ENCODE assay signal across 11 mouse cellular contexts in genomic region chr6:5092795-5093194, GRCm38 (mm10).
DNase-seq lines count a peak whose midpoint lies in the region; ATAC-seq and TF ChIP-seq lines count a peak whose summit lies in the region.
"Had no signal": no experiment of that assay in that cellular context is flagged by ENCODE, and none has a peak within 500 bp of the region (broad histone marks: within the 10 kb centered on the region; RNA-seq: fewer than 3 reads in every experiment).

No protein-coding gene starts in this region.

- peak; percentile 4 for DNase-seq in intestine, embryonic 14.5 days (ENCODE audit: low spot score)
- DNase-seq in lung, postnatal 0 days (ENCODE audit: low spot score): no peak
- DNase-seq in lung, postnatal 4 days: no peak
- no peak for DNase-seq in MN1 (ENCODE audit: low spot score)
- DNase-seq in thymus, postnatal 36 days: no peak

- H3K36me3 ChIP-seq in intestine, embryonic 14.5 days (ENCODE audit: control insufficient read depth, insufficient read depth, low read length): no peaks in the 10 kb centered on the region
- H3K36me3 ChIP-seq in intestine, embryonic 15.5 days: no peaks in the 10 kb centered on the region
- H3K36me3 ChIP-seq in lung, postnatal 0 days (ENCODE audit: insufficient read depth, low read length): no peaks in the 10 kb centered on the region
- H3K36me3 ChIP-seq: liver, embryonic 15.5 days; midbrain, embryonic 13.5 days had no signal

- H3K4me2 ChIP-seq in intestine, embryonic 14.5 days (ENCODE audit: low read length): no peak overlapping the region
- no peak overlapping the region for H3K4me2 ChIP-seq in intestine, embryonic 15.5 days (replicated peaks)
- no peak overlapping the region for H3K4me2 ChIP-seq in lung, postnatal 0 days (replicated peaks; ENCODE audit: low read depth, low read length)
- H3K4me2 ChIP-seq: liver, embryonic 15.5 days; midbrain, embryonic 13.5 days had no signal

- TF ChIP-seq CTCF in lung, postnatal 0 days (IDR thresholded peaks at IDR 0.05): no peak

- H3K4me1 ChIP-seq in intestine, embryonic 14.5 days (replicated peaks; ENCODE audit: control insufficient read depth, insufficient read depth, low read length): peaks cover 5% of the 10 kb centered on the region; the same call in 1 of the 2 replicates
- H3K4me1 ChIP-seq in intestine, embryonic 15.5 days (replicated peaks): 0 out of 2 replicates have a peak, but pooled peaks cover 2% of the 10 kb centered on the region
- no peaks in the 10 kb centered on the region for H3K4me1 ChIP-seq in lung, postnatal 0 days (ENCODE audit: insufficient read depth, low read depth, low read length)
- H3K4me1 ChIP-seq: liver, embryonic 15.5 days; midbrain, embryonic 13.5 days had no signal

- no peak overlapping the region for H3K4me3 ChIP-seq in intestine, embryonic 14.5 days (ENCODE audit: low read depth, low read length)
- H3K4me3 ChIP-seq in intestine, embryonic 15.5 days (replicated peaks): no peak overlapping the region
- no peak overlapping the region for H3K4me3 ChIP-seq in lung, postnatal 0 days (ENCODE audit: low read depth, low read length)
- H3K4me3 ChIP-seq: liver, embryonic 15.5 days; midbrain, embryonic 13.5 days had no signal

- TF ChIP-seq EP300 in lung, postnatal 0 days (IDR thresholded peaks at IDR 0.05): no peak

- H3K27ac ChIP-seq in intestine, embryonic 14.5 days (ENCODE audit: low read depth): peak overlapping the region; percentile 51; the same call in 1 of the 2 replicates
- H3K27ac ChIP-seq in intestine, embryonic 15.5 days: no peak overlapping the region
- H3K27ac ChIP-seq in lung, postnatal 0 days (ENCODE audit: low read length): peak overlapping the region; percentile 33; the same call in 1 of the 2 replicates
- H3K27ac ChIP-seq: hindbrain, postnatal 0 days; liver, embryonic 15.5 days; midbrain, embryonic 13.5 days had no signal

- 87% methylated on average over 4 of the region's 4 CpGs for WGBS in intestine, embryonic 14.5 days
- 90% methylated on average over 4 of the region's 4 CpGs for WGBS in intestine, embryonic 15.5 days
- 81% methylated on average over 4 of the region's 4 CpGs for WGBS in lung, postnatal 0 days

- H3K9me3 ChIP-seq in intestine, embryonic 14.5 days (ENCODE audit: control insufficient read depth, low read length): no peaks in the 10 kb centered on the region
- H3K9me3 ChIP-seq in intestine, embryonic 15.5 days: no peaks in the 10 kb centered on the region
- no peaks in the 10 kb centered on the region for H3K9me3 ChIP-seq in lung, postnatal 0 days (ENCODE audit: low read length)
- H3K9me3 ChIP-seq: liver, embryonic 15.5 days; midbrain, embryonic 13.5 days had no signal

- H3K27me3 ChIP-seq in intestine, embryonic 14.5 days (replicated peaks; ENCODE audit: control insufficient read depth, insufficient read depth, low read length): no peaks in the 10 kb centered on the region
- no peaks in the 10 kb centered on the region for H3K27me3 ChIP-seq in intestine, embryonic 15.5 days (replicated peaks)
- no peaks in the 10 kb centered on the region for H3K27me3 ChIP-seq in lung, postnatal 0 days (replicated peaks; ENCODE audit: insufficient read depth, low read length)
- H3K27me3 ChIP-seq: liver, embryonic 15.5 days; midbrain, embryonic 13.5 days had no signal

- no peak for ATAC-seq in intestine, embryonic 14.5 days (replicated peaks; ENCODE audit: low FRiP score, low TSS enrichment, low read depth)
- no peak for ATAC-seq in intestine, embryonic 15.5 days
- ATAC-seq in lung, postnatal 0 days: no peak
- ATAC-seq in granulocyte monocyte progenitor cell, adult 5-6 weeks (replicated peaks; ENCODE audit: poor library complexity, severe bottlenecking): peak; percentile 59
- peak; percentile 57; the same call in 1 of the 2 replicates for ATAC-seq in megakaryocyte progenitor cell, adult 5-6 weeks (replicated peaks; ENCODE audit: poor library complexity)
- ATAC-seq: midbrain, embryonic 13.5 days had no signal

- no peak overlapping the region for H3K9ac ChIP-seq in intestine, embryonic 14.5 days (ENCODE audit: low read length)
- no peak overlapping the region for H3K9ac ChIP-seq in intestine, embryonic 15.5 days
- H3K9ac ChIP-seq in lung, postnatal 0 days (replicated peaks; ENCODE audit: low read depth): no peak overlapping the region
- H3K9ac ChIP-seq: liver, embryonic 15.5 days; midbrain, embryonic 13.5 days had no signal

Comparison
In these comparisons a context has a peak if more than half of its experiments do, and no peak if none do; other contexts are left out.
1. ATAC-seq: peak in granulocyte monocyte progenitor cell, adult 5-6 weeks (single experiment) and megakaryocyte progenitor cell, adult 5-6 weeks (single experiment); none in intestine, embryonic 14.5 days (single experiment), intestine, embryonic 15.5 days (single experiment) and lung, postnatal 0 days (single experiment).